Mouse (Mus musculus): ENCODE measurements around the gene Slc51b. TPM values are rescaled to one million over a fixed set of nuclear protein-coding genes. Genes with fewer than 3 reads are reported as not detected.

The Slc51b gene
- polyA plus RNA-seq, 1 experiment from 2014 or later, result not detected

- ATAC-seq (ENCODE audit: low FRiP score, low TSS enrichment), result no peak
Measured at GRCm38 (mm10) chr9:65460198-65460597, 37.4 kb upstream of the Slc51b start.

GRCm38 (mm10) chr9:65458975-65459374 is 36.2 kb upstream of the Slc51b start:
- WGBS, result 74% methylated on average over 2 of the region's 2 CpGs
- Histone ChIP-seq H3K36me3 (ENCODE audit: control insufficient read depth, insufficient read depth, low read length) (no peaks in the 10 kb centered on the region), H3K27ac (replicated peaks) (no peak overlapping the region), H3K9me3 (ENCODE audit: control insufficient read depth, low read length) (no peaks in the 10 kb centered on the region), H3K4me1 (replicated peaks; ENCODE audit: control insufficient read depth, insufficient read depth) (no peaks in the 10 kb centered on the region), H3K27me3 (ENCODE audit: control insufficient read depth, insufficient read depth, low read length) (no peaks in the 10 kb centered on the region), H3K4me3 (ENCODE audit: low read depth, low read length) (no peak overlapping the region), H3K9ac (ENCODE audit: low read length) (no peak overlapping the region), H3K4me2 (replicated peaks; ENCODE audit: low read depth) (no peak overlapping the region)
- no peak for DNase-seq (ENCODE audit: low spot score)
- TF ChIP-seq EP300 (optimal IDR thresholded peaks at IDR 0.05) (no peak), CTCF (IDR thresholded peaks at IDR 0.05; ENCODE audit: low read depth) (no peak)
- ATAC-seq (ENCODE audit: low FRiP score, low TSS enrichment), result no peak

More at GRCm38 (mm10) chr9:65460198-65460597, 37.4 kb upstream of the Slc51b start:
- TF ChIP-seq EP300 (optimal IDR thresholded peaks at IDR 0.05) (no peak), CTCF (IDR thresholded peaks at IDR 0.05; ENCODE audit: low read depth) (no peak)
- H3K9me3 ChIP-seq (ENCODE audit: control insufficient read depth, low read length), result no peaks in the 10 kb centered on the region
- WGBS, result 51% methylated on average over 3 of the region's 3 CpGs
- DNase-seq (ENCODE audit: low spot score), result no peak
- peak overlapping the region; percentile 91 for H3K27ac ChIP-seq (replicated peaks)
- no peaks in the 10 kb centered on the region for H3K4me1 ChIP-seq (replicated peaks; ENCODE audit: control insufficient read depth, insufficient read depth)
- H3K36me3 ChIP-seq (ENCODE audit: control insufficient read depth, insufficient read depth, low read length), result no peaks in the 10 kb centered on the region
- H3K4me2 ChIP-seq (replicated peaks; ENCODE audit: low read depth), result peak overlapping the region; percentile 69
- no peak overlapping the region for H3K9ac ChIP-seq (ENCODE audit: low read length)
- H3K4me3 ChIP-seq (ENCODE audit: low read depth, low read length), result peak overlapping the region; percentile 90
- H3K27me3 ChIP-seq (ENCODE audit: control insufficient read depth, insufficient read depth, low read length), result no peaks in the 10 kb centered on the region

GRCm38 (mm10) chr9:65447951-65448350 is 25.2 kb upstream of the Slc51b start:
- no peak overlapping the region for H3K4me2 ChIP-seq (replicated peaks; ENCODE audit: low read depth)
- DNase-seq (ENCODE audit: low spot score), result no peak
- no peak overlapping the region for H3K4me3 ChIP-seq (ENCODE audit: low read depth, low read length)
- H3K27me3 ChIP-seq (ENCODE audit: control insufficient read depth, insufficient read depth, low read length), result no peaks in the 10 kb centered on the region
- ATAC-seq (ENCODE audit: low FRiP score, low TSS enrichment), result no peak
- H3K4me1 ChIP-seq (replicated peaks; ENCODE audit: control insufficient read depth, insufficient read depth), result no peaks in the 10 kb centered on the region
- 89% methylated on average over 6 of the region's 6 CpGs for WGBS
- TF ChIP-seq EP300 (optimal IDR thresholded peaks at IDR 0.05) (no peak), CTCF (IDR thresholded peaks at IDR 0.05; ENCODE audit: low read depth) (no peak)
- H3K9me3 ChIP-seq (ENCODE audit: control insufficient read depth, low read length), result no peaks in the 10 kb centered on the region
- no peak overlapping the region for H3K9ac ChIP-seq (ENCODE audit: low read length)
- peaks cover 20% of the 10 kb centered on the region for H3K36me3 ChIP-seq (ENCODE audit: control insufficient read depth, insufficient read depth, low read length)
- no peak overlapping the region for H3K27ac ChIP-seq (replicated peaks)

GRCm38 (mm10) chr9:65444692-65445091 is 21.9 kb upstream of the Slc51b start:
- Histone ChIP-seq H3K4me2 (replicated peaks; ENCODE audit: low read depth) (no peak overlapping the region), H3K9ac (ENCODE audit: low read length) (no peak overlapping the region), H3K4me3 (ENCODE audit: low read depth, low read length) (no peak overlapping the region), H3K36me3 (ENCODE audit: control insufficient read depth, insufficient read depth, low read length) (peaks cover 27% of the 10 kb centered on the region), H3K27ac (replicated peaks) (no peak overlapping the region), H3K27me3 (ENCODE audit: control insufficient read depth, insufficient read depth, low read length) (no peaks in the 10 kb centered on the region), H3K4me1 (replicated peaks; ENCODE audit: control insufficient read depth, insufficient read depth) (no peaks in the 10 kb centered on the region), H3K9me3 (ENCODE audit: control insufficient read depth, low read length) (no peaks in the 10 kb centered on the region)
- TF ChIP-seq EP300 (optimal IDR thresholded peaks at IDR 0.05), result no peak
- TF ChIP-seq CTCF (IDR thresholded peaks at IDR 0.05; ENCODE audit: low read depth), result peak; percentile 42
- DNase-seq (ENCODE audit: low spot score), result no peak
- WGBS, result 94% methylated on average over 4 of the region's 4 CpGs
- no peak for ATAC-seq (ENCODE audit: low FRiP score, low TSS enrichment)

- peak; percentile 90 for ATAC-seq (ENCODE audit: low FRiP score, low TSS enrichment)
- no peak within 1 kb of the TSS; the same call in 1 of the 2 replicates for H3K27ac ChIP-seq (replicated peaks)
Measured at GRCm38 (mm10) chr9:65435671-65436301, 13.0 kb upstream of the Slc51b start, which contains the start of gene Mtfmt. Gene Mtfmt (plus strand): TSS chr9:65435782.

GRCm38 (mm10) chr9:65435211-65435610 is 12.5 kb upstream of the Slc51b start:
- Histone ChIP-seq H3K4me2 (replicated peaks; ENCODE audit: low read depth) (no peak overlapping the region), H3K27ac (replicated peaks) (no peak overlapping the region), H3K4me1 (replicated peaks; ENCODE audit: control insufficient read depth, insufficient read depth) (no peaks in the 10 kb centered on the region), H3K9me3 (ENCODE audit: control insufficient read depth, low read length) (no peaks in the 10 kb centered on the region), H3K27me3 (ENCODE audit: control insufficient read depth, insufficient read depth, low read length) (no peaks in the 10 kb centered on the region), H3K9ac (ENCODE audit: low read length) (no peak overlapping the region), H3K36me3 (ENCODE audit: control insufficient read depth, insufficient read depth, low read length) (no peaks in the 10 kb centered on the region), H3K4me3 (ENCODE audit: low read depth, low read length) (no peak overlapping the region)
- DNase-seq (ENCODE audit: low spot score), result no peak
- TF ChIP-seq EP300 (optimal IDR thresholded peaks at IDR 0.05) (no peak), CTCF (IDR thresholded peaks at IDR 0.05; ENCODE audit: low read depth) (no peak)
- 63% methylated on average over 4 of the region's 4 CpGs for WGBS
- no peak for ATAC-seq (ENCODE audit: low FRiP score, low TSS enrichment)

More at GRCm38 (mm10) chr9:65435671-65436301, 13.0 kb upstream of the Slc51b start, which contains the start of gene Mtfmt:
- H3K4me2 ChIP-seq (replicated peaks; ENCODE audit: low read depth), result peak within 1 kb of the TSS; percentile 87
- H3K27me3 ChIP-seq (ENCODE audit: control insufficient read depth, insufficient read depth, low read length), result no peaks in the 10 kb centered on the region
- TF ChIP-seq CTCF (IDR thresholded peaks at IDR 0.05; ENCODE audit: low read depth) (no peak), EP300 (optimal IDR thresholded peaks at IDR 0.05) (no peak)
- no peaks in the 10 kb centered on the region for H3K36me3 ChIP-seq (ENCODE audit: control insufficient read depth, insufficient read depth, low read length)
- peak within 1 kb of the TSS; percentile 82 for H3K9ac ChIP-seq (ENCODE audit: low read length)
- peak; percentile 96 for DNase-seq (ENCODE audit: low spot score)
- H3K4me3 ChIP-seq (ENCODE audit: low read depth, low read length), result peak within 1 kb of the TSS; percentile 98
- no peaks in the 10 kb centered on the region for H3K4me1 ChIP-seq (replicated peaks; ENCODE audit: control insufficient read depth, insufficient read depth)
- H3K9me3 ChIP-seq (ENCODE audit: control insufficient read depth, low read length), result no peaks in the 10 kb centered on the region
- WGBS, result under 1% methylated on average over 52 of the region's 54 CpGs

All from stomach, postnatal 0 days (tissue).